Comparison of ENCODE assay signal across 9 mouse cellular contexts in the genomic region with DNA sequence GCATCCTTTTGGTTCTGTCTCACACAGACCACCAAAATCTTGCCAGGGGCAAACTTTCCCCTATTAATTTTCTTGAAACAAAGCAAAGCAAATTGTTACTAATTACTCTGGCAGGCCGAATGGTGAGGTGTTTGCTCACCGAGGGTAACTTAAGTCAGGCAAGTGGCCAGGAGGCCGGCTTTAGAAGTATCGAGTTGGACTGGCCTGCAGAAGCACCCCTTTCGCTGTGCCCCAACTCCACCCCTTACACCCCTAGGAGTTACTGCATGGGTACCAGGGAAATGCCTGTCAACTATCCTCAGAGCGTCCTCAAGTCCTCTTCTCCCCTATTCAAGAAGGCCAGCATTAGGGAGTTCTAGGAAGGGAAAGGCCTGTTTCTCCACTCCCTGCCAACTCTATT. TPM values are rescaled to one million over a fixed set of nuclear protein-coding genes. Genes with fewer than 3 reads are reported as not detected.
A peak's percentile ranks its signal among the peaks of the same experiment; 100 is the strongest.
DNase-seq lines count a peak whose midpoint lies in the region; ATAC-seq and TF ChIP-seq lines count a peak whose summit lies in the region.
"Had no signal": no experiment of that assay in that cellular context is flagged by ENCODE, and none has a peak within 500 bp of the region (broad histone marks: within the 10 kb centered on the region; RNA-seq: fewer than 3 reads in every experiment).

No protein-coding gene starts in this region.

- no peaks in the 10 kb centered on the region for H3K9me3 ChIP-seq in forebrain, postnatal 0 days (ENCODE audit: low read length)
- H3K9me3 ChIP-seq in forebrain, embryonic 11.5 days (ENCODE audit: control insufficient read depth, low read length): no peaks in the 10 kb centered on the region
- no peaks in the 10 kb centered on the region for H3K9me3 ChIP-seq in liver, embryonic 11.5 days (ENCODE audit: control insufficient read depth, low read length)
- H3K9me3 ChIP-seq in embryonic facial prominence, embryonic 14.5 days (ENCODE audit: control insufficient read depth, low read length): no peaks in the 10 kb centered on the region
- no peaks in the 10 kb centered on the region for H3K9me3 ChIP-seq in limb, embryonic 12.5 days

- WGBS in forebrain, postnatal 0 days: 41% methylated on average over 6 of the region's 6 CpGs
- 49% methylated on average over 6 of the region's 6 CpGs for WGBS in forebrain, embryonic 11.5 days
- 53% methylated on average over 6 of the region's 6 CpGs for WGBS in liver, embryonic 11.5 days
- 37% methylated on average over 6 of the region's 6 CpGs for WGBS in embryonic facial prominence, embryonic 14.5 days
- WGBS in limb, embryonic 12.5 days: 31% methylated on average over 6 of the region's 6 CpGs

- H3K36me3 ChIP-seq in forebrain, postnatal 0 days (ENCODE audit: insufficient read depth): no peaks in the 10 kb centered on the region
- no peaks in the 10 kb centered on the region for H3K36me3 ChIP-seq in forebrain, embryonic 11.5 days (ENCODE audit: control insufficient read depth, insufficient read depth, low read length)
- no peaks in the 10 kb centered on the region for H3K36me3 ChIP-seq in liver, embryonic 11.5 days (ENCODE audit: control insufficient read depth, insufficient read depth, low read length)
- H3K36me3 ChIP-seq in embryonic facial prominence, embryonic 14.5 days (ENCODE audit: control insufficient read depth, insufficient read depth, low read length): no peaks in the 10 kb centered on the region
- no peaks in the 10 kb centered on the region for H3K36me3 ChIP-seq in limb, embryonic 12.5 days

- no peak overlapping the region for H3K4me3 ChIP-seq in forebrain, postnatal 0 days (ENCODE audit: low read depth, low read length)
- no peak overlapping the region for H3K4me3 ChIP-seq in forebrain, embryonic 11.5 days (ENCODE audit: low read depth, low read length)
- H3K4me3 ChIP-seq in liver, embryonic 11.5 days (ENCODE audit: low read depth, low read length): no peak overlapping the region
- no peak overlapping the region for H3K4me3 ChIP-seq in embryonic facial prominence, embryonic 14.5 days (ENCODE audit: low read depth, low read length)
- H3K4me3 ChIP-seq in limb, embryonic 12.5 days (replicated peaks): no peak overlapping the region

- H3K27ac ChIP-seq in forebrain, postnatal 0 days (ENCODE audit: low read depth, low read length): no peak overlapping the region
- no peak overlapping the region for H3K27ac ChIP-seq in forebrain, embryonic 11.5 days (ENCODE audit: low read depth, low read length)
- no peak overlapping the region for H3K27ac ChIP-seq in liver, embryonic 11.5 days (ENCODE audit: low read depth, low read length)
- H3K27ac ChIP-seq in embryonic facial prominence, embryonic 14.5 days (replicated peaks; ENCODE audit: low read depth, low read length): no peak overlapping the region
- H3K27ac ChIP-seq in limb, embryonic 12.5 days: no peak overlapping the region

- no peak for ATAC-seq in forebrain, postnatal 0 days
- no peak for ATAC-seq in forebrain, embryonic 11.5 days (replicated peaks; ENCODE audit: low FRiP score)
- no peak for ATAC-seq in liver, embryonic 11.5 days (replicated peaks; ENCODE audit: low FRiP score)
- no peak for ATAC-seq in embryonic facial prominence, embryonic 14.5 days (ENCODE audit: low read depth)
- ATAC-seq in limb, embryonic 12.5 days (ENCODE audit: insufficient number of reproducible peaks, insufficient read depth, low FRiP score, low TSS enrichment, low read depth): no peak

- DNase-seq in forebrain, postnatal 0 days: no peak
- no peak for DNase-seq in forebrain, embryonic 11.5 days (ENCODE audit: low spot score)
- DNase-seq in liver, embryonic 11.5 days (ENCODE audit: low spot score): peak; percentile 29
- no peak for DNase-seq in liver
- DNase-seq in embryonic facial prominence, embryonic 14.5 days (ENCODE audit: low spot score): no peak
- no peak for DNase-seq in adrenal gland, postnatal 14 days
- no peak for DNase-seq in adrenal gland, adult (ENCODE audit: inconsistent age in 2 of 2, low spot score in 1 of 2)
- DNase-seq: adrenal gland, adult 2 months had no signal

- H3K9ac ChIP-seq in forebrain, postnatal 0 days: no peak overlapping the region
- no peak overlapping the region for H3K9ac ChIP-seq in forebrain, embryonic 11.5 days (ENCODE audit: low read length)
- H3K9ac ChIP-seq in liver, embryonic 11.5 days (ENCODE audit: low read depth, low read length): no peak overlapping the region
- no peak overlapping the region for H3K9ac ChIP-seq in embryonic facial prominence, embryonic 14.5 days (ENCODE audit: low read depth, low read length)
- no peak overlapping the region for H3K9ac ChIP-seq in limb, embryonic 12.5 days (replicated peaks)

- no peak for TF ChIP-seq CTCF in forebrain, postnatal 0 days (IDR thresholded peaks at IDR 0.05; ENCODE audit: low read depth)

- no peaks in the 10 kb centered on the region for H3K4me1 ChIP-seq in forebrain, postnatal 0 days (ENCODE audit: insufficient read depth)
- 0 out of 2 replicates have a peak, but pooled peaks cover 2% of the 10 kb centered on the region for H3K4me1 ChIP-seq in forebrain, embryonic 11.5 days (replicated peaks; ENCODE audit: control insufficient read depth, insufficient read depth, low read length)
- H3K4me1 ChIP-seq in liver, embryonic 11.5 days (replicated peaks; ENCODE audit: control insufficient read depth, insufficient read depth, low read length): peaks cover 47% of the 10 kb centered on the region
- H3K4me1 ChIP-seq in embryonic facial prominence, embryonic 14.5 days (ENCODE audit: control insufficient read depth, insufficient read depth, low read length): peaks cover 5% of the 10 kb centered on the region
- H3K4me1 ChIP-seq in limb, embryonic 12.5 days (replicated peaks): peaks cover 16% of the 10 kb centered on the region

- H3K27me3 ChIP-seq in forebrain, postnatal 0 days (ENCODE audit: insufficient read depth, low read length): no peaks in the 10 kb centered on the region
- H3K27me3 ChIP-seq in forebrain, embryonic 11.5 days (ENCODE audit: control insufficient read depth, insufficient read depth, low read length): peaks cover 7% of the 10 kb centered on the region
- H3K27me3 ChIP-seq in liver, embryonic 11.5 days (replicated peaks; ENCODE audit: control insufficient read depth, insufficient read depth, low read length): peaks cover 17% of the 10 kb centered on the region
- H3K27me3 ChIP-seq in embryonic facial prominence, embryonic 14.5 days (replicated peaks; ENCODE audit: control insufficient read depth, insufficient read depth, low read length): peaks cover 18% of the 10 kb centered on the region
- H3K27me3 ChIP-seq in limb, embryonic 12.5 days: peaks cover 55% of the 10 kb centered on the region

- peak overlapping the region; percentile 92 for H3K4me2 ChIP-seq in forebrain, postnatal 0 days (ENCODE audit: low read depth)
- H3K4me2 ChIP-seq in forebrain, embryonic 11.5 days (ENCODE audit: low read depth, low read length, severe bottlenecking): no peak overlapping the region; the same call in 1 of the 2 replicates
- peak overlapping the region; percentile 100 for H3K4me2 ChIP-seq in liver, embryonic 11.5 days
- peak overlapping the region; percentile 91; the same call in 1 of the 2 replicates for H3K4me2 ChIP-seq in embryonic facial prominence, embryonic 14.5 days (ENCODE audit: low read depth, low read length)
- peak overlapping the region; percentile 99; the same call in 1 of the 2 replicates for H3K4me2 ChIP-seq in limb, embryonic 12.5 days

RNA-seq across cellular contexts. Expression of a gene that starts 0.8 kb away (rescaled TPM):
- 6.9 and 7.2 TPM in 2 replicates for total RNA-seq in forebrain, postnatal 0 days (2014; rRNA removed)
- polyA plus RNA-seq in forebrain, postnatal 0 days (2015; fragmentation: Nextera tagmentation; extraction: Ambion mirVana): 1.1 and 4.2 TPM in 2 replicates
- 1.8 and 2.9 TPM in 2 replicates for polyA plus RNA-seq in forebrain, embryonic 11.5 days (2014; fragmentation: Nextera tagmentation; extraction: Ambion mirVana)
- 0.23 and 0.36 TPM in 2 replicates for polyA plus RNA-seq in liver, embryonic 11.5 days (2014; fragmentation: Nextera tagmentation; extraction: Ambion mirVana)
- 2.5 and 2.8 TPM in 2 replicates for polyA plus RNA-seq in embryonic facial prominence, embryonic 14.5 days (2014; fragmentation: Nextera tagmentation; extraction: Ambion mirVana)
- polyA plus RNA-seq in limb, embryonic 12.5 days (2016; fragmentation: Nextera tagmentation; extraction: Ambion mirVana): 1.6 and 1.8 TPM in 2 replicates
- total RNA-seq in adrenal gland, postnatal 14 days (2021): 4.8 and 5.1 TPM in 2 replicates

RNA-seq across cellular contexts. Expression of a gene that starts 16.2 kb away (rescaled TPM):
- total RNA-seq in forebrain, postnatal 0 days (2014; rRNA removed): 19.5 and 24.2 TPM in 2 replicates
- polyA plus RNA-seq in forebrain, postnatal 0 days (2015; fragmentation: Nextera tagmentation; extraction: Ambion mirVana): 16.8 and 18.1 TPM in 2 replicates
- polyA plus RNA-seq in forebrain, embryonic 11.5 days (2014; fragmentation: Nextera tagmentation; extraction: Ambion mirVana): 47.6 and 52.9 TPM in 2 replicates
- polyA plus RNA-seq in liver, embryonic 11.5 days (2014; fragmentation: Nextera tagmentation; extraction: Ambion mirVana): 41.0 and 45.9 TPM in 2 replicates
- 27.6 and 31.5 TPM in 2 replicates for polyA plus RNA-seq in embryonic facial prominence, embryonic 14.5 days (2014; fragmentation: Nextera tagmentation; extraction: Ambion mirVana)
- 47.4 and 47.5 TPM in 2 replicates for polyA plus RNA-seq in limb, embryonic 12.5 days (2016; fragmentation: Nextera tagmentation; extraction: Ambion mirVana)
- total RNA-seq in adrenal gland, postnatal 14 days (2021): 17.4 and 17.6 TPM in 2 replicates
